Mouse (Mus musculus): ENCODE measurements around the gene Cacng8. TPM values are rescaled to one million over a fixed set of nuclear protein-coding genes. Genes with fewer than 3 reads are reported as not detected.

The Cacng8 gene
- polyA plus RNA-seq, 1 experiment from 2014 or later: 16.4 TPM

- no peaks in the 10 kb centered on the region for H3K36me3 ChIP-seq (ENCODE audit: control insufficient read depth, insufficient read depth)
Measured at GRCm38 (mm10) chr7:3382123-3382522, 8.4 kb upstream of the Cacng8 start.

GRCm38 (mm10) chr7:3384807-3385319 lies 5.6 kb upstream of the Cacng8 start:
- H3K4me3 ChIP-seq (replicated peaks; ENCODE audit: low read length): no peak overlapping the region
- ATAC-seq: no peak
- peaks cover 22% of the 10 kb centered on the region for H3K4me1 ChIP-seq (replicated peaks; ENCODE audit: control insufficient read depth, insufficient read depth, low read length)
- no peaks in the 10 kb centered on the region for H3K36me3 ChIP-seq (ENCODE audit: control insufficient read depth, insufficient read depth)
- no peak overlapping the region for H3K27ac ChIP-seq (ENCODE audit: low read length)
- H3K9me3 ChIP-seq (ENCODE audit: control insufficient read depth, low read length): no peaks in the 10 kb centered on the region
- WGBS: 92% methylated on average over 5 of the region's 5 CpGs
- no peak overlapping the region for H3K4me2 ChIP-seq (ENCODE audit: low read length)
- no peaks in the 10 kb centered on the region for H3K27me3 ChIP-seq (replicated peaks; ENCODE audit: control insufficient read depth, insufficient read depth, low read length)
- H3K9ac ChIP-seq (replicated peaks; ENCODE audit: low read depth, low read length): no peak overlapping the region

More at GRCm38 (mm10) chr7:3382123-3382522, 8.4 kb upstream of the Cacng8 start:
- Histone ChIP-seq H3K27ac (ENCODE audit: low read length) (no peak overlapping the region), H3K4me1 (replicated peaks; ENCODE audit: control insufficient read depth, insufficient read depth, low read length) (0 out of 2 replicates have a peak, but pooled peaks cover 4% of the 10 kb centered on the region), H3K4me3 (replicated peaks; ENCODE audit: low read length) (no peak overlapping the region), H3K9ac (replicated peaks; ENCODE audit: low read depth, low read length) (no peak overlapping the region), H3K9me3 (ENCODE audit: control insufficient read depth, low read length) (no peaks in the 10 kb centered on the region), H3K27me3 (replicated peaks; ENCODE audit: control insufficient read depth, insufficient read depth, low read length) (no peaks in the 10 kb centered on the region), H3K4me2 (ENCODE audit: low read length) (no peak overlapping the region)
- WGBS: 85% methylated on average over 9 of the region's 9 CpGs
- ATAC-seq: no peak

GRCm38 (mm10) chr7:3386036-3386730 lies 4.3 kb upstream of the Cacng8 start:
- 80% methylated on average over 6 of the region's 6 CpGs for WGBS
- Histone ChIP-seq H3K9me3 (ENCODE audit: control insufficient read depth, low read length) (no peaks in the 10 kb centered on the region), H3K36me3 (ENCODE audit: control insufficient read depth, insufficient read depth) (no peaks in the 10 kb centered on the region), H3K4me3 (replicated peaks; ENCODE audit: low read length) (no peak overlapping the region), H3K4me2 (ENCODE audit: low read length) (no peak overlapping the region), H3K4me1 (replicated peaks; ENCODE audit: control insufficient read depth, insufficient read depth, low read length) (peaks cover 24% of the 10 kb centered on the region), H3K9ac (replicated peaks; ENCODE audit: low read depth, low read length) (no peak overlapping the region), H3K27me3 (replicated peaks; ENCODE audit: control insufficient read depth, insufficient read depth, low read length) (no peaks in the 10 kb centered on the region), H3K27ac (ENCODE audit: low read length) (no peak overlapping the region)
- ATAC-seq: no peak

GRCm38 (mm10) chr7:3387761-3388160 lies 2.7 kb upstream of the Cacng8 start:
- Histone ChIP-seq H3K27me3 (replicated peaks; ENCODE audit: control insufficient read depth, insufficient read depth, low read length) (no peaks in the 10 kb centered on the region), H3K36me3 (ENCODE audit: control insufficient read depth, insufficient read depth) (no peaks in the 10 kb centered on the region), H3K4me1 (replicated peaks; ENCODE audit: control insufficient read depth, insufficient read depth, low read length) (peaks cover 40% of the 10 kb centered on the region), H3K4me2 (ENCODE audit: low read length) (peak overlapping the region; percentile 85; the same call in 1 of the 2 replicates), H3K9ac (replicated peaks; ENCODE audit: low read depth, low read length) (no peak overlapping the region), H3K27ac (ENCODE audit: low read length) (no peak overlapping the region), H3K9me3 (ENCODE audit: control insufficient read depth, low read length) (no peaks in the 10 kb centered on the region), H3K4me3 (replicated peaks; ENCODE audit: low read length) (no peak overlapping the region)
- 90% methylated on average over 16 of the region's 18 CpGs for WGBS
- no peak for ATAC-seq

- no peak overlapping the region for H3K27ac ChIP-seq (ENCODE audit: low read length)
- no peaks in the 10 kb centered on the region for H3K27me3 ChIP-seq (replicated peaks; ENCODE audit: control insufficient read depth, insufficient read depth, low read length)
- no peak for ATAC-seq
- no peak overlapping the region for H3K9ac ChIP-seq (replicated peaks; ENCODE audit: low read depth, low read length)
- peak overlapping the region; percentile 18 for H3K4me3 ChIP-seq (replicated peaks; ENCODE audit: low read length)
- H3K4me1 ChIP-seq (replicated peaks; ENCODE audit: control insufficient read depth, insufficient read depth, low read length): peaks cover 47% of the 10 kb centered on the region
- H3K4me2 ChIP-seq (ENCODE audit: low read length): peak overlapping the region; percentile 85
- H3K9me3 ChIP-seq (ENCODE audit: control insufficient read depth, low read length): no peaks in the 10 kb centered on the region
- WGBS: 72% methylated on average over 6 of the region's 6 CpGs
- no peaks in the 10 kb centered on the region for H3K36me3 ChIP-seq (ENCODE audit: control insufficient read depth, insufficient read depth)
Measured at GRCm38 (mm10) chr7:3388885-3389284, 1.6 kb upstream of the Cacng8 start.

- Histone ChIP-seq H3K9ac (replicated peaks; ENCODE audit: low read depth, low read length) (peak overlapping the region; percentile 80; the same call in 1 of the 2 replicates), H3K4me2 (ENCODE audit: low read length) (peak overlapping the region; percentile 85), H3K36me3 (ENCODE audit: control insufficient read depth, insufficient read depth) (peaks cover 3% of the 10 kb centered on the region), H3K4me3 (replicated peaks; ENCODE audit: low read length) (peak overlapping the region; percentile 65), H3K27me3 (replicated peaks; ENCODE audit: control insufficient read depth, insufficient read depth, low read length) (no peaks in the 10 kb centered on the region), H3K4me1 (replicated peaks; ENCODE audit: control insufficient read depth, insufficient read depth, low read length) (peaks cover 47% of the 10 kb centered on the region), H3K27ac (ENCODE audit: low read length) (peak overlapping the region; percentile 76), H3K9me3 (ENCODE audit: control insufficient read depth, low read length) (no peaks in the 10 kb centered on the region)
- ATAC-seq: peak; percentile 56
- 2% methylated on average over 17 of the region's 17 CpGs for WGBS
Measured at GRCm38 (mm10) chr7:3389444-3390412, 755 bp upstream of the Cacng8 start.

GRCm38 (mm10) chr7:3391081-3391451 lies 583 bp downstream of the Cacng8 start:
- H3K4me1 ChIP-seq (replicated peaks; ENCODE audit: control insufficient read depth, insufficient read depth, low read length): peaks cover 53% of the 10 kb centered on the region

GRCm38 (mm10) chr7:3391809-3392208 lies 1.3 kb downstream of the Cacng8 start:
- Histone ChIP-seq H3K4me1 (replicated peaks; ENCODE audit: control insufficient read depth, insufficient read depth, low read length) (peaks cover 52% of the 10 kb centered on the region), H3K9ac (replicated peaks; ENCODE audit: low read depth, low read length) (peak overlapping the region; percentile 80), H3K27ac (ENCODE audit: low read length) (no peak overlapping the region), H3K4me3 (replicated peaks; ENCODE audit: low read length) (peak overlapping the region; percentile 65), H3K36me3 (ENCODE audit: control insufficient read depth, insufficient read depth) (peaks cover 4% of the 10 kb centered on the region), H3K27me3 (replicated peaks; ENCODE audit: control insufficient read depth, insufficient read depth, low read length) (no peaks in the 10 kb centered on the region), H3K9me3 (ENCODE audit: control insufficient read depth, low read length) (no peaks in the 10 kb centered on the region), H3K4me2 (ENCODE audit: low read length) (peak overlapping the region; percentile 85)
- peak; percentile 29; the same call in 1 of the 2 replicates for ATAC-seq
- 5% methylated on average over 4 of the region's 4 CpGs for WGBS

More at GRCm38 (mm10) chr7:3391081-3391451, 583 bp downstream of the Cacng8 start:
- peak overlapping the region; percentile 80 for H3K9ac ChIP-seq (replicated peaks; ENCODE audit: low read depth, low read length)
- peak overlapping the region; percentile 85 for H3K4me2 ChIP-seq (ENCODE audit: low read length)
- peak overlapping the region; percentile 65 for H3K4me3 ChIP-seq (replicated peaks; ENCODE audit: low read length)
- H3K36me3 ChIP-seq (ENCODE audit: control insufficient read depth, insufficient read depth): peaks cover 4% of the 10 kb centered on the region
- H3K27ac ChIP-seq (ENCODE audit: low read length): peak overlapping the region; percentile 76
- H3K9me3 ChIP-seq (ENCODE audit: control insufficient read depth, low read length): no peaks in the 10 kb centered on the region
- H3K27me3 ChIP-seq (replicated peaks; ENCODE audit: control insufficient read depth, insufficient read depth, low read length): no peaks in the 10 kb centered on the region
- ATAC-seq: peak; percentile 18
- WGBS: under 1% methylated on average over 11 of the region's 12 CpGs

- Histone ChIP-seq H3K27ac (ENCODE audit: low read length) (no peak overlapping the region), H3K9ac (replicated peaks; ENCODE audit: low read depth, low read length) (no peak overlapping the region; the same call in 1 of the 2 replicates), H3K9me3 (ENCODE audit: control insufficient read depth, low read length) (no peaks in the 10 kb centered on the region), H3K4me3 (replicated peaks; ENCODE audit: low read length) (no peak overlapping the region), H3K4me1 (replicated peaks; ENCODE audit: control insufficient read depth, insufficient read depth, low read length) (peaks cover 28% of the 10 kb centered on the region), H3K27me3 (replicated peaks; ENCODE audit: control insufficient read depth, insufficient read depth, low read length) (no peaks in the 10 kb centered on the region), H3K36me3 (ENCODE audit: control insufficient read depth, insufficient read depth) (peaks cover 4% of the 10 kb centered on the region), H3K4me2 (ENCODE audit: low read length) (peak overlapping the region; percentile 15)
- WGBS: 39% methylated on average over 10 of the region's 10 CpGs
- peak; percentile 30; the same call in 1 of the 2 replicates for ATAC-seq
Measured at GRCm38 (mm10) chr7:3397355-3397754, 6.9 kb downstream of the Cacng8 start.

Measured in forebrain, embryonic 16.5 days (tissue).